Mouse (Mus musculus) urinary bladder, postnatal 36 days (tissue): ENCODE measurements around the gene BC052040.

Experiments used
- DNase-seq, 2 experiments: peaks; one replicate each; pipeline ENCODE4 v3.0.0; 2022; ENCODE audit warnings: low spot score in 2 of 2, mixed read lengths in 1 of 2

BC052040 gene

GRCm38 (mm10) chr2:115601280-115601679 is 19.8 kb downstream of the BC052040 start:
- no peak for DNase-seq

GRCm38 (mm10) chr2:115602116-115602515 is 20.6 kb downstream of the BC052040 start:
- no peak for DNase-seq

- DNase-seq = no peak
Measured at GRCm38 (mm10) chr2:115604132-115604531, 22.6 kb downstream of the BC052040 start.

GRCm38 (mm10) chr2:115605829-115606336 is 24.4 kb downstream of the BC052040 start:
- no peak for DNase-seq

GRCm38 (mm10) chr2:115609020-115609419 is 27.5 kb downstream of the BC052040 start:
- DNase-seq = no peak

GRCm38 (mm10) chr2:115610092-115610491 is 28.6 kb downstream of the BC052040 start:
- DNase-seq = no peak

- DNase-seq = no peak
Measured at GRCm38 (mm10) chr2:115610503-115610902, 29.0 kb downstream of the BC052040 start.

- DNase-seq = no peak
Measured at GRCm38 (mm10) chr2:115613830-115614520, 32.5 kb downstream of the BC052040 start.

- no peak for DNase-seq
Measured at GRCm38 (mm10) chr2:115628471-115628870, 47.0 kb downstream of the BC052040 start.

- DNase-seq = no peak
Measured at GRCm38 (mm10) chr2:115631031-115631434, 49.5 kb downstream of the BC052040 start.

- DNase-seq = no peak
Measured at GRCm38 (mm10) chr2:115631826-115632225, 50.3 kb downstream of the BC052040 start.

- DNase-seq = no peak
Measured at GRCm38 (mm10) chr2:115650203-115650602, 68.7 kb downstream of the BC052040 start.

GRCm38 (mm10) chr2:115659712-115660111 is 78.2 kb downstream of the BC052040 start:
- DNase-seq = no peak

- DNase-seq = no peak
Measured at GRCm38 (mm10) chr2:115660213-115661120, 79.0 kb downstream of the BC052040 start.

GRCm38 (mm10) chr2:115667516-115667915 is 86.0 kb downstream of the BC052040 start:
- DNase-seq = no peak

- no peak for DNase-seq
Measured at GRCm38 (mm10) chr2:115673054-115673660, 91.6 kb downstream of the BC052040 start.

GRCm38 (mm10) chr2:115678786-115679185 is 97.3 kb downstream of the BC052040 start:
- no peak for DNase-seq

GRCm38 (mm10) chr2:115685250-115685649 is 103.7 kb downstream of the BC052040 start:
- DNase-seq = no peak

GRCm38 (mm10) chr2:115687612-115688011 is 106.1 kb downstream of the BC052040 start:
- DNase-seq = no peak

GRCm38 (mm10) chr2:115688282-115688681 is 106.8 kb downstream of the BC052040 start:
- no peak for DNase-seq

- DNase-seq = no peak
Measured at GRCm38 (mm10) chr2:115693841-115694240, 112.3 kb downstream of the BC052040 start.

GRCm38 (mm10) chr2:115694386-115694785 is 112.9 kb downstream of the BC052040 start:
- no peak for DNase-seq
